Mouse (Mus musculus) lung, adult 2 months (tissue): ENCODE data around the gene Tenm4.

ENCODE experiments used
- CTCF ChIP-seq: fragments of 200-500 bp; IDR thresholded peaks from 2 replicates; pipeline ENCODE4 v1.5.1; 2011; ENCODE audit warnings: mild to moderate bottlenecking, low read length, control low read depth; ENCODE audit not compliant: insufficient read depth
- POLR2A ChIP-seq: fragments of 200-500 bp; IDR thresholded peaks from 2 replicates; pipeline ENCODE4 v1.6.1; 2011; ENCODE audit warnings: low read depth, mild to moderate bottlenecking, control low read depth, low read length, borderline replicate concordance; ENCODE audit errors: extremely low read depth

- TF ChIP-seq POLR2A (no peak), CTCF (peak; percentile 68)
These were observed 383.2 kb downstream of the Tenm4 start for GRCm38 (mm10) chr7:96554277-96554690.
